Mouse (Mus musculus) left cerebral cortex, adult 11 months (tissue): ENCODE measurements around the gene Lrrfip1.

Experiments used
- DNase-seq: peaks from one replicate; pipeline ENCODE4 v3.0.0; 2022; ENCODE audit warnings: low spot score

Gene Lrrfip1

DNA sequence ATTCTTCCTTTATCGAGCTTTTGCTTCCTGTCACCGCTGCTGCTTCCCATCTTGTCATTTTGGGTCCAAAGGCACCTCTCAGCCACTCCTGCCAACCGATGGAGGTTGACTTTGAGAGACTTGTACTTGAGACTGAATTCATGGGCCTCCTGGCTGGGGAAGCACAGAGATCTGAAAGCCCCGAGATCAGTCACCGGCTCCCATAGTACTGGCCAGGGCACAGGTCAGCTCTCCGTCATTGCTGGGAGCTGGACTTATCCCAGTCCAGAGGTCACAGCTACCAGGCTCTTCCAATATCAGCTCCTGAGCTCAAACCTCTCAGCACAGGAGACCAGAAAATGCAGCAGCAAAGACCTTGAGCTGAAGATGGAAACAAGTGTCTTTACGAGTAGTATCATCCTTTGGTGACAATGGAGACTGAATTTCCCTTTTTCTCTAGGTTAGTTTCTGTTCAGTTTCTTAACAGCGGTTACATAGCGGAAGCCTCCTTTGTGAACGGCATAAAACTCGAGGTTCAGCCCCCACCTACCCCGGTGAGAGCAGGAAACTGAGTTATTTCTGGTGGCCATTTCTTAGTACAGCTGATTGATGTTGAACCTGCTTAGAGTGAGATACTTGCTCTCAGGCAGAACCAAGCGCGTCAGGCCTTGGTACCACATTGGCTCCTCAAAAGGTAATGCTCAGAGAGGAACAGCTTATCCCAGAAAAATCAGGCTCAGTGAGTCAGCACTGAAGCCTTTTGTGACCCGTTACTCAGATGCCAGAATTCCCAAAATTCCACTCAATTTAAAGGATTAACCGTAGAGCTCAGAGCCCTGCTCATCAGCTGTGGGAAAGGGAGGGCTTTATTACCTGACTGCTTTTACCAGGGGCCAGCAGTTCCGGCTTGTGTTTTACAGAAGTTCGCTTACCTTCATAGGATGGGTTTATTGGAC is 59.0 kb downstream of the Lrrfip1 start:
- DNase-seq = no peak

DNA sequence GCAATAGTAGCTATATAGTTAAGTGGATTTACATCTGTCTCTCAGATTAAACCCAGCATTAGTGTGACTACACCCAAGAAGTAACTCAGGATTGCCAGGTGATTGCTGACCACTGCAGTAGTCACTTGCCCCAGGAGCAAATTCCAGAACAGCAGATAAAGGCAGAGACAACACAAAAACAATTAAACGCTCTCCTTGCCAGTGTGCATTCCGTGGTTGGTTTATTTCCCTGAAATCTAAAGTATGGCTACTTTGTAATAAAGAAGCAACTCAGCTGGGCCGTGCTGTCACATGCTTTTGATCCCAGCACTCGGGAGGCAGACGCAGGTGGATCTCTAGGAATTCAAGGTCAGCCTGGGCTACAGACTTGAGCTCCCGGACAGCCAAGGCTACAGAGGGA is 59.7 kb downstream of the Lrrfip1 start:
- DNase-seq = no peak

DNA sequence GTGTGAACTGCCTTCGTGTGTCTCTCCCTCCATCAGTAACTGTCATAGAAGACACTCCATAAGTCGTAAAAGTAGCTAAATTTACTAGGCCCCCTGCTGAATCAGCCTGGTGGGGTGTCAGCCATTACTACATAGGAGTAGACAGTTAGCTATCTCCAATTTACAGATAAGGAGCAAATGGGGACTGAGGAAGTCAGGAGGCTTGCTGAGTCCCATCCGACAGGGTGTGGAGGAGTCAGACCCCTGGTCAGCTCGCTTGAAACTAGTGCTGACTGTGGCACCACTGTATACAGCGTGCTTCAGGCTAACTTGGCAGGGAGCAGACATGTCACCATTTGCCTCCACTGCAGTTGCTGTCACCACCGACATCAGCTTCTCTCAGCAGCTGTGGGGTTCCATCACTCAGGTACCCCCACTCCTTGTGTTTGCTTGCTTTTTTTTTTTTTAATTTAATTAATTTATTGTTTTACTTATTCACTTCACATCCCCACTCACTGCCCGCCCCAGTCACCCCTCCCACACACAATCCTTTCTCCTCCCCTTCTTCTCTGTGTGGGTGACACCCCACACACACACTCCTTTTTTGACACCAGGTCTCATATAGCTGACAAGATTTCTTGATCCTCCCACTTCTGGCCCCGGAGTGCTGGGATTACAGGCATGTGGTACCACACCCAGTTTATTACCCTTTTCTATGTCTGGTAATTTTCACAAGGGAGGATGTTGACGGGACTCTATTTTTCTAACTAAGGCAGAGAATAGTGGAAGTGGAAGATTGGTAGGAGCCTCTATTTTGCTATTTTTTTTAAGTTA is 61.5 kb downstream of the Lrrfip1 start:
- DNase-seq = no peak

DNA sequence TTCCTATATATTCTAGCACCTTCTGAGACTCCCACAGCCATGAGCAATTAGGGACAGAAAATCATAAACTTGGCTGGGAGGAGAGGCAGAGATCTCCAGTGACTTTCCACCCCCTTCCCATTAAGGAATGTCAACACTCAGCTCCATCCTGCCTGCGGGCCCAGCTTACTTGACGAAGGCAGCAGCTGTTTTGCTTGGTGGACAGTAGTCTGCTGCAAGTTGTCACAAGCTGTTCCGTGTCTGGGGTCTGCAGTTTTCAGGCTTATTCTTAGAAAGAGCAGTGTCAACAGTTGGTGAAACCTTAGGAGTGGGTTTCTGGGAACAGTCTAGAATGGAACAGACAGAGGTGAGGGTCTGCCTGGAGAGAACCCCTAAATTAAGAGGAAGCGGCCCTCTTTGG is 62.6 kb downstream of the Lrrfip1 start:
- no peak for DNase-seq

DNA sequence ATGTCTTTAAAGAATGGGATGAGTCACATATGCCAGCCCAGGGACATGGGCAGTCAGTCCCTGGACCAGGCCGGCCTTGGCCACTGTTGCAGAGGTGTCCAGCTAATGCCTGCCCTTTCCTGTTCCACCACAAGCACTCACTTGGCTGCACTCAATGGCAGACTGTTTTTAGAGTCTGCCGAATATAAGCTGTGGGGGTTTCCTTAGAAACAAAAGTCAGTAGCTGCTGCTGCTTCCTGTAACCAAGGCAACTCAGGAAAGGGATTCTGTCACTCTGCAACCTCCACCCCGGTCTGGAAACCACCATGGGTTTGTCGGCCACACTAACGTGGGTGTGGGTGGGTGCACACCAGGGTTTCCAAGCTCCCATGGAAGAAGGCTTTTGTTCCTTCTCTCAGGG is 63.8 kb downstream of the Lrrfip1 start:
- peak; percentile 60 for DNase-seq

DNA sequence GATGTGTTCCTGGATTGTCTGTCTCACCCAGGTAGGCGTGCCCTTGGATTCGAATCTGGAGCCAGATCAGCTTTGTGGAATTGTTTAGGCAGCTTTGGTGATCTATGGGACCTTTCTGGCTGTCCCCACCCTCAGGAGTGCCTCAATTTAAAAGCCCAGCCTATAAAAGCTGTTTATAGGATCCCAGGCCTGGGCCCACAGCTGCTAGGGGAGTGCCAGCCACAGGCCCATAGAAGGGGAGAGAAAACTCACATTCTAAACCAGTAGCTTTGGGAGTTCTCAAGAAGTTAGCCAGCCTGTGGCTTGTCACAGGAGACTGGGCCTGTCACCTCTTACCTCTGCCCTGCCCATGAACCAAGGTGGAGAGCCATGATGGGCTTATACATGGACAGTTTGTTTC is 65.5 kb downstream of the Lrrfip1 start:
- DNase-seq = no peak

DNA sequence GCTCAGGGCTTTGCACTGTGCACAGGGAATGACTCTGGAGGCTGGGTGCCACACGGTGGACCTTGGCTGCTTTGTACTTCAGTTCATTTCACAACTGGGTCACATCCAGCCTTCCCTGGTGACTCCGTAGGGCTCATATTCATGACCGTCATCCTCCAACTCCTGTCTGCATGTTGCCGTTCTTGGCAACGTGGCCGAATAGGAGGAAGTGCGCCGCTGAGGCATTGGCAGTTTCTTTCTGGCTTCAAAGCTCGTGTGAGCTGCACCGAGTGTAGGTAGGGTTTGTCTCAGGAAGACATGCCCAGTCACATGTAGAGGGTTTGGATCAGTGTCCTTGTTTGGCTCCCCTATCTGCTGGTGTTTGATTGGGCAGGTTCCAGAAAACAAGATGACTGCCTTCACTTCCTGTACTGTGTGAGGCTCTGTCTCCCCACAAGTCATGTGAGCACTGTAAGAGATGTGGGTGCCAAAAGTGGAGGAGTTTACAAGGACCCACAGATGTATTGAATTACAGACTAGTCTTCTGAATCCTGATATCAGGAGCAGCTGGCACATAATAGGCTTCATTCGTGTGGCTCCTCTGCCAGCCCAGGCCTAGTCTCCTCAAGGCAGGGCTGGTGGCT is 66.5 kb downstream of the Lrrfip1 start:
- no peak for DNase-seq

DNA sequence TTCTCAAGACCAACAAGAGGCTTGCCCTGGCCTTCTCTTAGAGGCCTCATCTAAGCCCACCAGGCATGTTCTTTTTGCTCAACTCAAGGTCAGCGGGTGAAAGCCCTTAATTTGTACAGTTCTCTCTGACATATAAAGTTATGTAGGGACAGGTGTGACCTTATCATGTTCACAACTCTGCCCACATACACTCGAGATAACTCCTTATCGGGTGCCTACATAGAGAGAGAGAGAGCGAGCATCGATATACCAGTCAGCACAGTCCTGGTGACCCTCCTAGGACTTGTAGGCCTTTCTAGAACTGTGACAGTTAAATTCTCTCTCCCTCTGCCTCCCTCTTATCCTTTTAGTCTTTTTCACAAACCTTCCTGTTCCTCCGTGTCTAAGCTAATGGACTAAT is 67.5 kb downstream of the Lrrfip1 start:
- no peak for DNase-seq

DNA sequence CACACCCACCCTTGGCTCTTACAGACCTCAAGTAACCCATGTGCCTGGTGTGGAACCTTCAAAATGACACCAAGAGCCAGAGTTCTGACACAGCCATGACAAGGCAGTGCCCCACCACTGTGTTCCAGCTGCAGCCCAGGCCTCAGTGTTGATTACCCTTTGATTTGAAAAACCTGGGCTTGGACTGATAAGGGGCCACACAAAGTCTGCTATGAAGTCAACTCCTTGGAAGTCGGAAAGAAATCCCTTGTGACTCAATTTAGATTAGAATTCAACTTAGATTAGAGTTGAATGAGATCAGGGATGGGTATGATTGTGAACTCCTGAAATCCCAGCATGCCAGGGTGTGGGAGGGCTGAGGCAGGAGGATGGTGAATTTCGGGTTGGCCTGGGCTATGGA is 68.1 kb downstream of the Lrrfip1 start:
- DNase-seq = no peak

DNA sequence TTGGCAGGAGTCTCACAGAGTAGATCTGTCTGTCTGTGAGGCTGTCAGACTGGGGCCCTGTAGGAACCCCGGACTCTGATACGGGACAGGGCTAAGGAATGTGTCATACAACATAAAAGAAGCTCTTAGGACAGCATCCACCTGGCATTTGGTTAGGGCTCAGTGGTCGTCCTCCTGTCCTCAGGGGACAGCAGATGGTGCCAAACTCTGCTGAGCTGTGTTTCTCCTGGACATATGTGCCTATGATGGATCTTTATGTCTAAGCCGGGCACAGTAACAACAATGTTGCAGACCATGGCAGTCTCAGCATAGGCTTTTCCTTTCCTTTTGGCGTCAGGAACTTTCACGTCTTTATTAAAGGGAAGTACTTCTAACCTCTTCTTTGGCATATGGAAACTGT is 69.2 kb downstream of the Lrrfip1 start:
- DNase-seq = no peak

DNA sequence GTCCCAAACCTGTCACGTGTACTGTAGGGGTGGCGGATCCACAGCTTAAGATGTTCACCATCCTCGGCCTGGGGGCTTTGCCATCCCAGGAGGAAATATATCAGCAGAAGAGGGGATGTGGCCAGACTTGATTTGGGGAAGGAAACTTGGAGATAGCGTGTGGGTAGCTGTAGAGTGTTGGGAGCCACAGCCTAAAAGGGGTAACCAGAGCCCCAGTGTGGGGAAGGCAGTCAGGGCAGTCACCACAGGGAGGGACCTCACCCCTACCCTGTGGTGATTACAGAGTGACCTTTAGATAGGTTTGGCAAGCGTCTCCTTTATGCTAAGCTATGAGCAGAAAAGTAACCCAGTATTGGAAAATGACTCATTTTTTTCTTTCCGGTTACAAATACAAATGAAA is 71.0 kb downstream of the Lrrfip1 start:
- no peak for DNase-seq

DNA sequence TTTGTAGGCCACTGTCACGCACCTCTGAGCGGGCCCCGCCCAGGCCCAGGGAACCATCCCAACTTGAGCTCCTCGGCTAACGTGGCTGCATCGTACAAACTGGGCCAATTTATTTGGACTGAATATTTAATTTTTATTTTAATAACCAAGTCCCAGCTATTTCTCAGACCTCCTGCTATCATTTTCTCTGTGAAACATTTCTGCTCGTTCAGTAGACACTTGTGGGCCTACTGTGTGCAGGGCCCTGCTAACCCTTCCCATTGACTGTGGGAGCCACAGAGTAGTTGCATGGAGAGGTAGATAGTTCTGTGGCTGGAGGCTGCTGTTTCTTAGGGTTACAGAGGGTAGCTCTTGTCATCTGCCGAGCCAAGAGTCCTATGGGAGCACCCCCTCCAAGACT is 72.0 kb downstream of the Lrrfip1 start:
- DNase-seq = no peak

DNA sequence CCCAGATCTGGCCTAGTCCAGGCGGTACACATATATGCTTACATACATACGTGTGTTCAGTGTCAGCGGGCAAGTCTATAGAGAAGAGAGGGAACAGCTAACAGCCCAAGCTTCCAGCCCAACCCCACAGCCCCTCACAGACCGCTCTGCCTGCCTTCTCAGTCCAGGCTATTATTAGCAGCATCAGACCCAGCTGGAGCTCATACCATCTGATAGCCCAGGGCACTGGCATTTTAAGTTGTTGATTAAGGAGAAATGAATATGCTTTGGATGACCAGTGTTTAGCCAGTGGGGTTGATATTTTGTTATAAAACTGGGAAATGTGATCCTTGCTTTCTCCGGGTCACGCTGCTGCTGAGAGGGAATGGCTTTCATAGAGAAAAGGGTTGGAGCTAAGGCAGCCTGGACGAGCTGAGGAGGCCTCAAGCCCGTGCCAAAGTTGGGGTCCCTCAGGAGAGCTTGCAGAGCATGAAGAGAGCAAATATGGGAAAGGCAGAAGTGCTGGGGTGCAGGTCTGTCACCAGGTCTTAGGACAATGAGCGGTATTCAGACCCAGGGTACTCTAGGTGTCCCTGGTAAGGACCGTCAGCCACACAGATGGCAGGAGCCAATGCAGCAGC is 73.2 kb downstream of the Lrrfip1 start:
- no peak for DNase-seq

DNA sequence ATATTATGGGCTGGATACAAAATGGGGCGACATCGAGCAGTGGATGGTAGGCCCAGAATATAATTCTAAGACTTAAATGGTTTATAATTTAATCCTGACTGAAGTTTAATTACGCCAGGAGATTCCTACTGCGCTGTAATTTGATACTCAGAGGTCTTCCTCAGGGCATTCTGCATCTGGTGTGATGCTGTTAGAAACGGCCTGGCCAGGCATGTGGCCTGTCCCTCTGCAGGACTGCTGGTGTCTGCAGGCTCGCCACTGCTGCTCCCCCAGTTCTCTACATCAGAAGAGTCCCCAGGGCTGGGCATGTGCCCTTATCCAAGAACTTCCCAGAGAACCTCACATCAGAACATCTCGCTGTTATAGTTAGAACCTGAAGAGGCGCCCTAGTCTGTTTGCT is 78.4 kb downstream of the Lrrfip1 start:
- DNase-seq = no peak

DNA sequence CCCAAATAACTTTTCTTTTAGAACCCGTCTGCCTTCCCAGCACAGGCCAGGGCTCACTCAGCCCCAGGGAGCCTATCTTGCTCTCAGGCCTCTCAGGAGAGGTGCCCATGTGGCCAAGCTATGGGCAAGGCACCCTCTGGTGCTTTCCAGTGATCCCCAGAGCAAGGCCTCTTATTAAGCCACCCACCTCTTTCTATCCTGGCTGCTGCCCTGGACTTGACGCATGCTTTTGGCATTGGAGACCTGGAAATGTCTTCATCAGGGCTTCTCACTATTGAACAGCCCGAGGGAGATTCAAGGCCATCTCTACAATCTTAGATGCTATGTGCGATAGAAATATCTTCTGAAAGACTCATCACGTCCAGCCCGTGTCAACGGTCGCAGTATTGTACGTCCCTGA is 78.9 kb downstream of the Lrrfip1 start:
- no peak for DNase-seq

DNA sequence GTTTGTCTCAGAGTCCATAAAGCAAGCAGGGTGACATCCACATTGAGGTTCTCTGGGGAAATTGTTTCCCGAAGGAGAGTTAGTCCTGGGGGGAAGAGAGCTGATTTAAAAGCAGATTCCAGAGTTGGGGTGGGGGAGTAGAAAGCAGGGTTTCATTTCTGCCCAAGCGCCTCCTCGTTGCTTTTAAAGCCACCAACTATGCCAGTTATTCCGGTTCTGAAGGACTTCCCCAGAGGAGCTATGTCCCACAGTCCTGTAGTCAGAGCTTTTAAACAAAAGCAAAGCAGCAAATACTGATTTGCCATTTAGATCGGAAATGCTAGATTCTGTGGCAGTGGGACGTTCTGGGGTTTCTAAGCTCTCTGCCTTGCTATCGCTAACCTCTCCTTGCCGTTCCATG is 79.4 kb downstream of the Lrrfip1 start:
- DNase-seq = no peak

DNA sequence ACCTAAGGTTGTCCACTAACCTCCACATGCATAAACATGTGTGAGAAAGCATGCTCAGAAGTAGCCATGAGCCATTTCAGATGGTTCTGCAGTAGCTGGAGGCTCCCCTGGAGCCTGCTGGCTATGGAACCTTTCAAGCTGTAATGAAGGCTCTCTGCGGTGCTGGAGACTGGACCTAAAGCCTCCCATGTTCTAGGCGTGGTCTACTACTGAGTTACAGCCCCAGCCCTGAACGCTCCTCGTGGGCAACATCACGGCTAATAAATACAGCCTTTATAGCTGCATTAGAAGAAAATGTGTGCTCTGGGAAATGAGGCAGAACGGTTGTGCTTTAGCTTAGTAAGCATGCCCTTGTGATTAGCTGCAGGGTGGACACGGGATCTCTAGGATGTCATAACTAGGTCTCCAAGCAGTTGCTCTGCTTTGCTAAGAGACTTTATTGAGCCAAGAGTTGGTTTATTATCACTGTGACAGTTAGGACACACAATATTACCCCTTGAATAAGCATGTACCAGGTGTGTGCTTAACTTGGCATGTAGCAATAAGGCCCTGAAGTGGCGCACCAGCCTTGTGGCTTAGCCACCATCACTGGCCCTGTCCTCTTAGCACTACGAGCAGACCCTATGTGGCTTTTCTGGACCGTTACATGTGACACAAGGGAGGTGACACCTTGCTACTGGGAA is 81.3 kb downstream of the Lrrfip1 start:
- DNase-seq = no peak

DNA sequence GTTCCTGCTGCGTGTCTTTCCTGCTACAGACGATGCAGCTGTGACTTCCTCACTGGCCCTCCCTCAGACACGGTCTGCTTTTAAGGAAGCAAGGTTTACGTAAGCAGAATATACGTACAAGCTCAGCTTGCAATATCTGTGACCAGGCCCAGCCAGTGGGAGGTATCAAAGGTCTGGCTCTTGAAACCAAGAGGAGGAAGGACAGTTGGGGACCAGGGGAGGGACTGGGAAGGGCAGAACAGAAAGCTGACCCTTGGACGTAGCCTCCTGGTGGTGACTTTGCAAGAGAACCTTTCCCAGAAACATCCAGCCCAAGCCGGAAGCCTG is 81.8 kb downstream of the Lrrfip1 start:
- no peak for DNase-seq

DNA sequence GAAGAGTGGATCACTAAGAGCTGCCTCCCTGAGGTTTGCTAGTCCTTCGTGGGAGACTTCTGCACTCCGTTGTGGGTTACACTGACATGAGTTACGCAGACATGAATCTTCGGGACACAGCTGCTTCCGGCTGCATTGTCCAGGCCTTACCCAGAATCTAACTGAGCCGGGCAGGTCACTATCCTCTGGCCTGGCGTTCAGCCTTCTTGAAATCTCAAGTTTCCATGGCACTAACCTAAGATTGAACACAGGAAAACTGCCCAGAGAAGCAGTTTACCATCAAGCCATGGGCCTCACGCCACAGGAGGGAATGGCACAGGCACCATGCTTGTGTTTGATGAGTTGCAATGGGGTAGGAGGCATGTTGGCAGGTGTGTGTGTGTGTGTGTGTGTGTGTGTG is 85.8 kb downstream of the Lrrfip1 start:
- no peak for DNase-seq

DNA sequence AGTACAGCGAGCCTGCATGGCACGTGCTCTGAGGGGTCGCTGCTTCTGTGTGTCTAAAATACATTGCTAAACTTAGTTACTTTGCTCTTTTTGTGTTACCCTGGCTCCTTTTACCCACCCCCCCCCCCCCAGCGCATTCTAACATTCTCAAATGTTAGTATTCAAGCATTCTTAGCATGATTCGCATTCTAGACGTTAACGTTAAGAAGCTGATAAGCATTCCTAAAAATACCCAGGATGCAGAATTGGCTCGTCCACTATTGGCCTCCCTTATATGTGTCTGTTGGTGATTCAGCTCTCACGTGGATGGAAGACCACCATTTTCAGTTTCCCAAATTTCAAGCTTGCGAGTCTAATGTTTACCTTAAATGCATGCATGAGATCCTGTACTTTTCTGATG is 86.5 kb downstream of the Lrrfip1 start:
- DNase-seq = no peak

DNA sequence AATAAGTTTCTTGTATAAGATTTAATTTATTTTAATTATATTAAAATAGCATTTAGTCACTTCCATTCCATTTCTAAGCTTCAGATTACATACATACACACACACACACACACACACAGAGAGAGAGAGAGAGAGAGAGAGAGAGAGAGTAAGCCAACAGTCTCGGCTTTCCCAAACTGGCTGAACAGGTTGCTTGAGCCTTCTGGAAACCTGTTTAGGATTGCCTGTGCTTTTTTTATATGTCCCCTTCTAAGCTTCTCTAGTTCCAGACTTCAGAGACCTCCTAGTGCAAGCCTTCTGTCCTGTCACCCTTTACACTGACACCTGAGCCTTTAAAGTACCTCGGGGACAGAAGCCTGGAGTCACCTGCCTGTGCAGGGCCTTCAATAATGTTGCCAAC is 87.1 kb downstream of the Lrrfip1 start:
- no peak for DNase-seq

DNA sequence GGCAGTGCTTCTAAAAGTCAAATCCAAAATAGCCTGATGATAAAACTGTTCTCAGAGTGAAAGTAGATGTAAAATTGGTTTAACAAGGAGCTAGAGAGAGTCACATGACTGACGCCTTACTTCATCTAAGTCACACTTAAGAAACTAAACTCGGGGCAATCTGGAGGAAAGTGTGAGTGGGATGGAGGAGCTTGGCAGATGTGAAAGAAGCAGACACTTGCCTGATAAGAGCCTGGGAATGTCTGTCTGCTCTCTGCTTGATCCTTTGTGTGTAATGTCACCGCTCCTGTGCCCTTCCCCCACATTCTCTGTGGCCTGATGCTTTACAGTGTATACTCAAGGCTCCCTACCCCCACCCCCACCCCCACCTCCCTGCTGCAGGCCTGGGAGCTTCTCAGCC is 87.8 kb downstream of the Lrrfip1 start:
- peak; percentile 62 for DNase-seq
